Mouse (Mus musculus) CH12.LX (cell line): ENCODE measurements around the gene Slpi. TPM values are rescaled to one million over a fixed set of nuclear protein-coding genes. Genes with fewer than 3 reads are reported as not detected.

Experiments used
- DNase-seq: peaks from one replicate; pipeline ENCODE4 v3.0.0-alpha.2; 2013; ENCODE audit errors: extremely low read depth
- H3K27ac ChIP-seq: 2 replicates; pipeline ENCODE4 v1.5.1; 2012; ENCODE audit warnings: low read depth, mild to moderate bottlenecking, control low read depth, moderate library complexity; ENCODE audit not compliant: insufficient read depth
- H3K27me3 ChIP-seq: replicated peaks from 2 replicates; pipeline ENCODE3; 2012; ENCODE audit warnings: inconsistent platforms
- H3K36me3 ChIP-seq, 2 experiments: replicated peaks in 1 of 2; 2 replicates each; pipeline versions ENCODE3 to v1.6.1; 2012; ENCODE audit warnings: inconsistent platforms in 1 of 2, low read length in 1 of 2, mild to moderate bottlenecking in 1 of 2, mixed read lengths in 1 of 2, moderate library complexity in 1 of 2; ENCODE audit not compliant: control insufficient read depth in 1 of 2, insufficient read depth in 1 of 2
- H3K4me1 ChIP-seq, 2 experiments: 2 replicates each; pipeline ENCODE4 v1.6.1; 2012; ENCODE audit warnings: inconsistent platforms in 1 of 2, moderate library complexity in 1 of 2; ENCODE audit not compliant: insufficient read depth in 2 of 2, control insufficient read depth in 1 of 2
- H3K4me2 ChIP-seq: 2 replicates; pipeline ENCODE4 v1.6.1; 2012; ENCODE audit warnings: low read depth, mild to moderate bottlenecking, control low read depth; ENCODE audit not compliant: poor library complexity, insufficient read depth, severe bottlenecking
- H3K4me3 ChIP-seq, 3 experiments: fragments of 150-350 bp in 1 of 3; sonication (generic) in 1 of 3; replicated peaks in 1 of 3; 2 replicates each; pipeline versions ENCODE3 to v1.5.1; 2011 to 2012; ENCODE audit warnings: low read depth in 2 of 3, low read length in 2 of 3, mild to moderate bottlenecking in 2 of 3, moderate library complexity in 2 of 3, control low read depth in 1 of 3, improper control_type of control experiment in 1 of 3, inconsistent platforms in 1 of 3, mixed read lengths in 1 of 3; ENCODE audit not compliant: poor library complexity in 1 of 3
- H3K79me2 ChIP-seq: replicated peaks from 2 replicates; pipeline ENCODE4 v1.6.1; 2012; ENCODE audit warnings: mild to moderate bottlenecking, moderate library complexity; ENCODE audit not compliant: control insufficient read depth, poor library complexity, insufficient read depth, severe bottlenecking; ENCODE audit errors: extremely low read depth
- H3K9ac ChIP-seq: 2 replicates; pipeline ENCODE4 v1.6.1; 2012; ENCODE audit warnings: low read depth, mild to moderate bottlenecking, control low read depth, moderate library complexity; ENCODE audit not compliant: insufficient read depth
- H3K9me3 ChIP-seq: replicated peaks from 2 replicates; pipeline ENCODE3; 2012; ENCODE audit warnings: low read length, inconsistent platforms, mixed read lengths
- BHLHE40 ChIP-seq: IDR thresholded peaks from 2 replicates; pipeline ENCODE4 v1.6.1; 2011; ENCODE audit warnings: mild to moderate bottlenecking, low read depth, low read length, improper control_type of control experiment
- CHD2 ChIP-seq: IDR thresholded peaks from 2 replicates; pipeline ENCODE4 v1.6.1; 2011; ENCODE audit warnings: low read length, improper control_type of control experiment
- CTCF ChIP-seq, 2 experiments: IDR thresholded peaks in 1 of 2; conservative IDR thresholded peaks in 1 of 2; 2 replicates each; pipeline ENCODE4 v1.5.1; 2011 to 2012; ENCODE audit warnings: low read depth in 2 of 2, low read length in 2 of 2, improper control_type of control experiment in 1 of 2, inconsistent platforms in 1 of 2, mild to moderate bottlenecking in 1 of 2, moderate library complexity in 1 of 2
- EP300 ChIP-seq: IDR thresholded peaks from 2 replicates; pipeline ENCODE4 v1.6.1; 2011; ENCODE audit warnings: low read length, improper control_type of control experiment
- ETS1 ChIP-seq: conservative IDR thresholded peaks from 2 replicates; pipeline ENCODE4 v1.6.1; 2012; ENCODE audit warnings: low read depth, mild to moderate bottlenecking, inconsistent platforms, low read length, improper control_type of control experiment, moderate library complexity
- HCFC1 ChIP-seq: IDR thresholded peaks from 2 replicates; pipeline ENCODE4 v1.6.1; 2012; ENCODE audit warnings: low read depth, mild to moderate bottlenecking, inconsistent platforms, low read length, improper control_type of control experiment
- IRF4 ChIP-seq: IDR thresholded peaks from 2 replicates; pipeline ENCODE4 v1.6.1; 2014; ENCODE audit warnings: low read depth, mild to moderate bottlenecking, inconsistent platforms, low read length, improper control_type of control experiment
- JUND ChIP-seq: conservative IDR thresholded peaks from 2 replicates; pipeline ENCODE4 v1.6.1; 2011; ENCODE audit warnings: low read depth, low read length, improper control_type of control experiment
- KAT2A ChIP-seq: IDR thresholded peaks from 2 replicates; pipeline ENCODE4 v1.6.1; 2012; ENCODE audit warnings: low read length, improper control_type of control experiment, inconsistent platforms; ENCODE audit not compliant: insufficient replicate concordance
- MAX ChIP-seq: IDR thresholded peaks from 2 replicates; pipeline ENCODE4 v1.6.1; 2011; ENCODE audit warnings: low read length, improper control_type of control experiment
- MXI1 ChIP-seq: IDR thresholded peaks from 2 replicates; pipeline ENCODE4 v1.6.1; 2011; ENCODE audit warnings: mild to moderate bottlenecking, low read depth, low read length, improper control_type of control experiment
- MYC ChIP-seq: IDR thresholded peaks from 2 replicates; pipeline ENCODE4 v1.6.1; 2011; ENCODE audit warnings: low read depth, mild to moderate bottlenecking, improper control_type of control experiment, low read length
- NELFE ChIP-seq: IDR thresholded peaks from 2 replicates; pipeline ENCODE4 v1.6.1; 2011; ENCODE audit warnings: low read depth, low read length, improper control_type of control experiment
- RAD21 ChIP-seq: IDR thresholded peaks from 2 replicates; pipeline ENCODE4 v1.6.1; 2011; ENCODE audit warnings: low read depth, mild to moderate bottlenecking, low read length, improper control_type of control experiment, moderate library complexity
- TCF12 ChIP-seq: IDR thresholded peaks from 2 replicates; pipeline ENCODE4 v1.6.1; 2014; ENCODE audit warnings: low read depth, mild to moderate bottlenecking, inconsistent platforms, low read length, improper control_type of control experiment
- UBTF ChIP-seq: IDR thresholded peaks from 2 replicates; pipeline ENCODE4 v1.6.1; 2012; ENCODE audit warnings: low read depth, mild to moderate bottlenecking, inconsistent platforms, low read length, improper control_type of control experiment, moderate library complexity
- USF2 ChIP-seq: conservative IDR thresholded peaks from 2 replicates; pipeline ENCODE4 v1.6.1; 2011; ENCODE audit warnings: low read depth, low read length, improper control_type of control experiment
- ZC3H11A ChIP-seq: IDR thresholded peaks from 2 replicates; pipeline ENCODE4 v1.6.1; 2012; ENCODE audit warnings: low read depth, mild to moderate bottlenecking, inconsistent platforms, low read length, improper control_type of control experiment
- ZMIZ1 ChIP-seq: IDR thresholded peaks from 2 replicates; pipeline ENCODE4 v1.6.1; 2012; ENCODE audit warnings: low read depth, mild to moderate bottlenecking, inconsistent platforms, low read length, improper control_type of control experiment
- dilution Hi-C: fragments of 300-500 bp; cut with MboI; formaldehyde crosslinking; loops from 2 replicates; pipeline ENCODE4 v1.14.3; 2020; ENCODE audit warnings: low sequenced_read_pairs; ENCODE audit not compliant: extremely low pct_unique_long_range_greater_than_20kb, extremely low pct_ligation_motif_present
- in situ Hi-C: fragments of 300-500 bp; cut with MboI; formaldehyde crosslinking; loops from 3 replicates; pipeline ENCODE4 v1.14.3; 2019; ENCODE audit warnings: low sequenced_read_pairs, low pct_ligation_motif_present, low pct_unique_long_range_greater_than_20kb, mixed read lengths
- polyA plus RNA-seq: library from polyadenylated mRNA; unstranded; fragments of >175 nt; gene quantifications from 2 replicates; pipeline ENCODE4 v1.2.1, GENCODE M21; 2012; ENCODE audit warnings: low read depth; ENCODE audit not compliant: insufficient read length
- total RNA-seq, 2 experiments: library from RNA; depleted of rRNA; stranded (reverse); fragments of 300-350 nt in 1 of 2; fragments of >200 nt in 1 of 2; gene quantifications; 2 replicates each; pipeline ENCODE4 v1.2.3; 2012 to 2014

Slpi gene
- total and polyA plus RNA-seq, 3 experiments = 0.38 to 2.7 (median 1.0) TPM

DNA sequence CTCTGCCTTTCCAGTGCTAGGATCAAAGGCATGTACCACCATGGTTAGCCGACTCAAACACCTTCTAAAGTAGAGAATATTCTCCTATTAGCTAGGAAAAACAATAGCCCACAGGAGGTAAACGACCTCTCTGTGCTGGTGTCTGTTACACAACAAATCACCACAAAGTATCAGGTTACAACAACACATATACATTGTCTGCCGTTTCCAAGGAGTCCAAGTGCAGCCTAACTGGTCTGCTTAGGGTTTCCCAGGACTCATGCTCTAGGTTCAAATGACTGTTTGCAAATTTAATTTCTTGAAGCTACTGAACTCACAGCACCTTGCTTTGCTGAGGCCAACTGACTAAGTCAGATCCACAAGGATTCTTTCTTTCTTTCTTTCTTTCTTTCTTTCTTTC lies 30.6 kb upstream of the Slpi start:
- no peak for DNase-seq
- TF ChIP-seq HCFC1 = no peak
- Histone ChIP-seq H3K27ac (no peak overlapping the region), H3K36me3 (peaks cover 4 to 9% of the 10 kb centered on the region in 2 experiments), H3K9ac (no peak overlapping the region), H3K79me2 (no peaks in the 10 kb centered on the region), H3K9me3 (peaks cover 13% of the 10 kb centered on the region), H3K27me3 (peaks cover 2% of the 10 kb centered on the region), H3K4me3 (no peak overlapping the region), H3K4me2 (no peak overlapping the region), H3K4me1 (peaks cover 20 to 52% of the 10 kb centered on the region in 2 experiments)
- in situ Hi-C loops = loop anchor here (25.0 kb wide), 1 partner anchor 318 kb away; the partner anchor contains the start of genes Dnttip1 and Wfdc3
- dilution Hi-C loops = no loop called here

DNA sequence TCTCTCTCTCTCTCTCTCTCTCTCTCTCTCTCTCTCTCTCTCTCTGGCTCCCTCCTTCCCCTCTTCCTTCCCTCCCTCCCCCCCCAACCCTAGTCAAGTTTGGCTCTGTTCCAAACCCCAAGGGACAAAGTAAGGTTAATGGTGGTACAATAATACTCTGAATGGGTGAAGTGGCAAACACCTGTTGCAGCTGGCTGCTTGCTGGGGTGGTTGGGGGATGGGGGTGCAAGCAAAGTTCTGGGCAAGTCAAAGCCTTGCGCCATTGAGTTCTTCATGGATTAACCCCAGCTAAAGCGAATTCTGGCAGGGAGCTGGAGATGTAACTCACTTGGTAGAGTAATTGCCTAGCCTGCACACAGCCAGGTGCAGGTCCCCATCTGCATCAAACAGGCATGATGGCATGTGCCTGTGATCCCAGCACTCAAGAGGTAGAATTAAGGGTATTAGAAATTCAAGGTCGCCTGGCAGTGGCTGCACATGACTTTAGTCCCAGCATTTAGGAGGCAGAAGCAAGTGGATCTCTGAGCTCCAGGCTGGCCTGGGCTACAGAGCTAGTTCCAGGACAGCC lies 29.5 kb upstream of the Slpi start:
- no peak for DNase-seq
- H3K36me3 ChIP-seq = no peaks in the 10 kb centered on the region
- H3K4me2 ChIP-seq = no peak overlapping the region
- H3K27me3 ChIP-seq = peaks cover 2% of the 10 kb centered on the region
- no peak overlapping the region for H3K4me3 ChIP-seq
- H3K27ac ChIP-seq = no peak overlapping the region
- peaks cover 19 to 41% of the 10 kb centered on the region in 2 experiments for H3K4me1 ChIP-seq
- H3K9ac ChIP-seq = no peak overlapping the region
- in situ Hi-C loops (loop anchor here (25.0 kb wide), 1 partner anchor 319 kb away; the partner anchor contains the start of genes Dnttip1 and Wfdc3), dilution Hi-C loops (no loop called here)
- no peaks in the 10 kb centered on the region for H3K79me2 ChIP-seq
- TF ChIP-seq RAD21 (no peak), TCF12 (0 out of 2 replicates have a peak, but pooled peaks have one; percentile 48), ZC3H11A (no peak), KAT2A (no peak), JUND (no peak), MXI1 (no peak), IRF4 (no peak), EP300 (peak; percentile 33; the same call in 1 of the 2 replicates), BHLHE40 (no peak), USF2 (no peak), MAX (no peak), ZMIZ1 (no peak), CHD2 (0 out of 2 replicates have a peak, but pooled peaks have one; percentile 31), UBTF (no peak), ETS1 (no peak), CTCF (conservative IDR thresholded peaks at IDR 0.05 in 1 of 2, IDR thresholded peaks at IDR 0.05 in 1 of 2; ENCODE audit: low read depth in 2 of 2, low read length in 2 of 2) (no peak), NELFE (no peak), MYC (no peak)
- H3K9me3 ChIP-seq = peaks cover 15% of the 10 kb centered on the region
